Mouse (Mus musculus): ENCODE data around the gene Senp7. TPM values are rescaled to one million over a fixed set of nuclear protein-coding genes. Genes with fewer than 3 reads are reported as not detected.
A peak's percentile ranks its signal among the peaks of the same experiment; 100 is the strongest.
"Not testable (repeated sequence)": the region's sequence is repeated elsewhere in the genome, so short reads cannot be mapped to it uniquely, and the experiment has no call there.

Senp7 gene
- polyA plus RNA-seq, 1 experiment from 2014 or later, result 41.4 TPM

GRCm38 (mm10) chr16:56061995-56062594, 14.0 kb downstream of the Senp7 start:
- Histone ChIP-seq H3K4me1 (ENCODE audit: control insufficient read depth, insufficient read depth, low read depth, low read length) (no peaks in the 10 kb centered on the region), H3K27me3 (replicated peaks; ENCODE audit: control insufficient read depth, insufficient read depth, low read length) (0 out of 2 replicates have a peak, but pooled peaks cover 2% of the 10 kb centered on the region), H3K9me3 (ENCODE audit: control insufficient read depth, low read length) (no peaks in the 10 kb centered on the region), H3K4me2 (ENCODE audit: low read length) (no peak overlapping the region), H3K36me3 (ENCODE audit: control insufficient read depth, insufficient read depth, low read length) (no peaks in the 10 kb centered on the region), H3K27ac (ENCODE audit: low read depth, low read length) (no peak overlapping the region), H3K9ac (ENCODE audit: low read depth, low read length) (no peak overlapping the region; the same call in 1 of the 2 replicates), H3K4me3 (ENCODE audit: low read length) (no peak overlapping the region)
- 80% methylated on average over 7 of the region's 7 CpGs for WGBS
- no peak for ATAC-seq

- no peak overlapping the region for H3K27ac ChIP-seq (ENCODE audit: low read depth, low read length)
- 0 out of 2 replicates have a peak, but pooled peaks cover 2% of the 10 kb centered on the region for H3K27me3 ChIP-seq (replicated peaks; ENCODE audit: control insufficient read depth, insufficient read depth, low read length)
- H3K4me1 ChIP-seq (ENCODE audit: control insufficient read depth, insufficient read depth, low read depth, low read length), result no peaks in the 10 kb centered on the region
- no peak overlapping the region for H3K4me3 ChIP-seq (ENCODE audit: low read length)
- no peak for ATAC-seq
- H3K36me3 ChIP-seq (ENCODE audit: control insufficient read depth, insufficient read depth, low read length), result no peaks in the 10 kb centered on the region
- 56% methylated on average over 11 of the region's 11 CpGs for WGBS
- no peak overlapping the region for H3K9ac ChIP-seq (ENCODE audit: low read depth, low read length)
- H3K4me2 ChIP-seq (ENCODE audit: low read length), result no peak overlapping the region
- no peaks in the 10 kb centered on the region for H3K9me3 ChIP-seq (ENCODE audit: control insufficient read depth, low read length)
Observed at GRCm38 (mm10) chr16:56062981-56063380, 14.8 kb downstream of the Senp7 start.

DNA sequence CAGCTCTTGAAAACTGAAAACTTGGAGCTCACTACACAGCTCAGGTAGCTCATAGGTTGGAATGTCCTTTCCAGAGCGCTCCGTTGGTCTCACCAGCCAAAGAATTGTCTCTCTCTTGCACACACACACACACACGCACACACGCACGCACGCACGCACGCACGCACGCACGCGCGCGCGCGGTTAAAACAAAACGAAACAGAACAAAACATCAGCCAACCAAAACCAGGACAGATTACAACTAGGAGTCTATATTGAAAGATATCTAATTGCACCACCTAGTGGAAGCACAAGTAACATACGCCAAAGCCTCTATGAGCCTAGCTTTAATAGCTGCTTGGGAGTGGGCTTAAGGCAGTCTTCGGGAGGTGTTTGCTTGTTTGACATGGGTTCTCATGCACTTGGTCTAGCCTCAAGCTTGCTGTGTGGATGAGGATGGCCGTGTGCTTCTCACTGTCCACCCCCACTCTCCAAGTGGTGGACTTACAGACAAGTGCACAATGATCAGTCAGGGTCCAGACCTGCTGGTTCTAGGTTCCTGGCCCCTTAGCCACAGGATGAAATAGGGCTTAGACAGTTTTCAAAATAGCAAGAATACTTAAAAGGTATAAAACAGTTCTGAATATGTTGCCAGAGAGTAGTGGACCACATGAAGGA, 16.3 kb downstream of the Senp7 start:
- no peaks in the 10 kb centered on the region for H3K9me3 ChIP-seq (ENCODE audit: control insufficient read depth, low read length)
- 4% methylated on average over 20 of the region's 20 CpGs for WGBS
- 0 out of 2 replicates have a peak, but pooled peaks cover 2% of the 10 kb centered on the region for H3K27me3 ChIP-seq (replicated peaks; ENCODE audit: control insufficient read depth, insufficient read depth, low read length)
- peak; percentile 94 for ATAC-seq
- no peaks in the 10 kb centered on the region for H3K36me3 ChIP-seq (ENCODE audit: control insufficient read depth, insufficient read depth, low read length)
- peak overlapping the region; percentile 41 for H3K4me3 ChIP-seq (ENCODE audit: low read length)
- H3K27ac ChIP-seq (ENCODE audit: low read depth, low read length), result peak overlapping the region; percentile 54; the same call in 1 of the 2 replicates
- peak overlapping the region; percentile 44; the same call in 1 of the 2 replicates for H3K9ac ChIP-seq (ENCODE audit: low read depth, low read length)
- no peaks in the 10 kb centered on the region for H3K4me1 ChIP-seq (ENCODE audit: control insufficient read depth, insufficient read depth, low read depth, low read length)
- H3K4me2 ChIP-seq (ENCODE audit: low read length), result peak overlapping the region; percentile 83

GRCm38 (mm10) chr16:56066113-56066512, 18.0 kb downstream of the Senp7 start:
- H3K4me1 ChIP-seq (ENCODE audit: control insufficient read depth, insufficient read depth, low read depth, low read length), result no peaks in the 10 kb centered on the region
- 44% methylated on average over 8 of the region's 8 CpGs for WGBS
- H3K27ac ChIP-seq (ENCODE audit: low read depth, low read length), result no peak overlapping the region

GRCm38 (mm10) chr16:56068523-56069070, 20.5 kb downstream of the Senp7 start:
- H3K4me3 ChIP-seq (ENCODE audit: low read length), result no peak overlapping the region
- ATAC-seq, result no peak
- H3K4me1 ChIP-seq (ENCODE audit: control insufficient read depth, insufficient read depth, low read depth, low read length), result no peaks in the 10 kb centered on the region
- H3K36me3 ChIP-seq (ENCODE audit: control insufficient read depth, insufficient read depth, low read length), result no peaks in the 10 kb centered on the region
- 95% methylated on average over 6 of the region's 6 CpGs for WGBS
- H3K27me3 ChIP-seq (replicated peaks; ENCODE audit: control insufficient read depth, insufficient read depth, low read length), result 0 out of 2 replicates have a peak, but pooled peaks cover 2% of the 10 kb centered on the region
- H3K27ac ChIP-seq (ENCODE audit: low read depth, low read length), result no peak overlapping the region
- no peak overlapping the region for H3K9ac ChIP-seq (ENCODE audit: low read depth, low read length)
- H3K9me3 ChIP-seq (ENCODE audit: control insufficient read depth, low read length), result no peaks in the 10 kb centered on the region
- no peak overlapping the region for H3K4me2 ChIP-seq (ENCODE audit: low read length)

More at GRCm38 (mm10) chr16:56066113-56066512, 18.0 kb downstream of the Senp7 start:
- Histone ChIP-seq H3K4me3 (ENCODE audit: low read length) (no peak overlapping the region), H3K36me3 (ENCODE audit: control insufficient read depth, insufficient read depth, low read length) (no peaks in the 10 kb centered on the region), H3K27me3 (replicated peaks; ENCODE audit: control insufficient read depth, insufficient read depth, low read length) (0 out of 2 replicates have a peak, but pooled peaks cover 2% of the 10 kb centered on the region), H3K9ac (ENCODE audit: low read depth, low read length) (no peak overlapping the region), H3K9me3 (ENCODE audit: control insufficient read depth, low read length) (no peaks in the 10 kb centered on the region), H3K4me2 (ENCODE audit: low read length) (no peak overlapping the region)
- ATAC-seq, result no peak

DNA sequence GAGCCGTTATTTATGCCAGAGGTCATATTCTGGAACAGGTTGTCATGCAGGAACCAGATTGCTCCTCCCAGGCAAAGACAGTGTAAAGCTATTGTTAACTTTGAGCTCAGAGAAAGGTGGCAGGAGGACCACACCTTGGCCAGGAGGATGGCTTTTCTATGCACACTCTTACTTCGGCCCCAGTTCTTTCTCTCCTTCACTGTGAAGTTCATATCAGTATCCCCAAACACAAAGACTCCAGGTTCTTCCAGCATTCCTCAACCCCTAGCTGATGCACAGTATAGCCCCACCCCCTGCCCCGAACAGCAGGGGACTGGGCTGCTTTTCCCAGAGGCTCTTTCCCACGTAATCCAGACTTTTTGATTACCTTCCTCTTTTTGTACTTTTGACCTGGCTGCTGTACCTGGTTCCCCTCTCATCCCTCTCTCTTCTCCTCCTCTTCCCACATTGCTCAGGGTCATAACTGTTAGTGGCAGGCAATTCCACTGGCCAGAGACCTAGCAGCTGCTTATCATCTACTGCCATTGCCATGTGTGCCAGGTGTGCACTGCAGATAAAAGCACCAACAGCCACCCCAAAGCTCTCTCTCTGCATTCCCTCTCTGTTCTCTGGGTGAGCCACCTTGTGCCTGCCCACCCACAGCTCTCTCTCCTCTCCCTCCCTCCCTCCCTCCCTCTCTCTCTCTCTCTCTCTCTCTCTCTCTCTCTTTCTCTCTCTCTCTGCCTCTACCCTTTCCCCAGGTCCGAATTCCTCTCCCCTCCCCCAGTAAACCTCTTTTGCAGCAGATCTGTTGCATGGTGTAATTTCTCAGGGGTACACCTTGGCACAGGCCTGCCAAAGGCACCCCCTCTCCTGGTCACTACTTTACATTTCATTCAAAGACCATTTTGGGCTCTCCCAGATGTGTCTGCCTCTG, 23.4 kb downstream of the Senp7 start:
- no peak for ATAC-seq

DNA sequence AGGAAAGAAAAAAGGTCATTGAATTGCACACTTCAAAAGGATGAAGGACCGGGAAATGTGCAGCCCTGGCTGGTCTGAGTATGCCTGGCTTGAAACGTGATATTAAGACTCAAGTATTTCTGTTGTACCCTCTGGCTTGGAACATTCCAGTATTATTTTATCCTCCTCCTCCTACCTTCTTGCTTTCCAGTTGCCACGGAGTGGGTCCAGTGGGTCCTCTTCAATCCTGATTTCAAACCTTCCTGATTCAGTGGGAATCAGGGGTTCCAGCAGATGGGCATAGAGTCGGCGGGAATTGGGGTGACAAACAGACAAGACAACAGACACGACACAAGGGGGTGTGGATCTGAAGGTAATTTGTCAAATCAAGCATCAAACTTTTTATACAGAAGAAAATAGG, 24.4 kb downstream of the Senp7 start:
- no peak overlapping the region for H3K27ac ChIP-seq (ENCODE audit: low read depth, low read length)
- H3K27me3 ChIP-seq (replicated peaks; ENCODE audit: control insufficient read depth, insufficient read depth, low read length), result no peaks in the 10 kb centered on the region
- no peak overlapping the region for H3K9ac ChIP-seq (ENCODE audit: low read depth, low read length)
- no peaks in the 10 kb centered on the region for H3K9me3 ChIP-seq (ENCODE audit: control insufficient read depth, low read length)
- peaks cover 11% of the 10 kb centered on the region for H3K4me1 ChIP-seq (ENCODE audit: control insufficient read depth, insufficient read depth, low read depth, low read length)
- no peak for ATAC-seq
- H3K4me3 ChIP-seq (ENCODE audit: low read length), result no peak overlapping the region
- WGBS, result 83% methylated on average over 6 of the region's 6 CpGs
- no peak overlapping the region for H3K4me2 ChIP-seq (ENCODE audit: low read length)
- no peaks in the 10 kb centered on the region for H3K36me3 ChIP-seq (ENCODE audit: control insufficient read depth, insufficient read depth, low read length)

More for the DNA sequence above, 23.4 kb downstream of the Senp7 start:
- Histone ChIP-seq H3K9me3 (ENCODE audit: control insufficient read depth, low read length) (no peaks in the 10 kb centered on the region), H3K4me1 (ENCODE audit: control insufficient read depth, insufficient read depth, low read depth, low read length) (peaks cover 6% of the 10 kb centered on the region), H3K4me2 (ENCODE audit: low read length) (no peak overlapping the region), H3K4me3 (ENCODE audit: low read length) (no peak overlapping the region), H3K27ac (ENCODE audit: low read depth, low read length) (no peak overlapping the region), H3K27me3 (replicated peaks; ENCODE audit: control insufficient read depth, insufficient read depth, low read length) (0 out of 2 replicates have a peak, but pooled peaks cover 2% of the 10 kb centered on the region), H3K9ac (ENCODE audit: low read depth, low read length) (no peak overlapping the region), H3K36me3 (ENCODE audit: control insufficient read depth, insufficient read depth, low read length) (no peaks in the 10 kb centered on the region)
- 48% methylated on average over 5 of the region's 5 CpGs for WGBS

DNA sequence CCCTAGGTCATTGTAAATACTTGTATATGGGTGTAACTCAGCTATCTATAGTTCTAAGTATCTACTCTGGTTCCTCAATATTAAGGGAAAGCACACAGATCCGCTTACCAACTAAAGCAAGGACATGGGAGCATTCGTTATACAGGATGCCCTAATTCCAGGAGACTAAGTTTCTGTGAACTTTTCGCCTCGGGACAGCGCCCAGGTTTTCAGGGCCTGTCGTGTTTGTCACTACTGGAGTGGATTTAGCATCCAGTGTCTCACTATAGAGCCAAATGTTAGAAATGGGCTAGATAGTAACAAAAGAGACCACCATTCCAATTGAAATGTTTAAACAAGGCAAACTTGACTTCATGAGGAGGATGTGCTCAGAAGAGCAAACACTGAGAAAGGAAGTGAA, 25.0 kb downstream of the Senp7 start:
- not testable (repeated sequence) for H3K36me3 ChIP-seq (ENCODE audit: control insufficient read depth, insufficient read depth, low read length); H3K4me2 ChIP-seq (ENCODE audit: low read length); ATAC-seq; H3K9me3 ChIP-seq (ENCODE audit: control insufficient read depth, low read length); H3K4me3 ChIP-seq (ENCODE audit: low read length); H3K9ac ChIP-seq (ENCODE audit: low read depth, low read length); H3K27ac ChIP-seq (ENCODE audit: low read depth, low read length); H3K27me3 ChIP-seq (replicated peaks; ENCODE audit: control insufficient read depth, insufficient read depth, low read length)
- H3K4me1 ChIP-seq (ENCODE audit: control insufficient read depth, insufficient read depth, low read depth, low read length), result peaks cover 11% of the 10 kb centered on the region
- WGBS, result 94% methylated on average over 6 of the region's 6 CpGs
